Mouse (Mus musculus) thymus, adult 2 months (tissue): Measurements from ENCODE around the gene Npepps. TPM values are rescaled to one million over a fixed set of nuclear protein-coding genes. Genes with fewer than 3 reads are reported as not detected.
"Not testable (repeated sequence)": the region's sequence is repeated elsewhere in the genome, so short reads cannot be mapped to it uniquely, and the experiment has no call there.

Experiments used
- DNase-seq: peaks from one replicate; pipeline ENCODE4 v3.0.0; 2021
- H3K27ac ChIP-seq: fragments of 200-500 bp; 2 replicates; pipeline ENCODE4 v1.5.1; 2012; ENCODE audit warnings: low read length, control low read depth; ENCODE audit not compliant: control insufficient read depth, insufficient read depth
- H3K27me3 ChIP-seq: fragments of 200-500 bp; 2 replicates; pipeline ENCODE4 v1.6.1; 2012; ENCODE audit warnings: mild to moderate bottlenecking, low read length, moderate library complexity, mixed read lengths; ENCODE audit not compliant: control insufficient read depth, insufficient read depth
- H3K36me3 ChIP-seq: fragments of 200-500 bp; 2 replicates; pipeline ENCODE4 v1.6.1; 2012; ENCODE audit warnings: mild to moderate bottlenecking, low read length, moderate library complexity; ENCODE audit not compliant: control insufficient read depth, insufficient read depth
- H3K4me1 ChIP-seq: fragments of 200-500 bp; replicated peaks from 2 replicates; pipeline ENCODE4 v1.6.1; 2012; ENCODE audit warnings: low read length; ENCODE audit not compliant: control insufficient read depth, insufficient read depth
- H3K4me3 ChIP-seq: fragments of 200-500 bp; 2 replicates; pipeline ENCODE4 v1.5.1; 2012; ENCODE audit warnings: mild to moderate bottlenecking, low read length, control low read depth, moderate library complexity; ENCODE audit not compliant: control insufficient read depth, insufficient read depth
- CTCF ChIP-seq: fragments of 200-500 bp; IDR thresholded peaks from 2 replicates; pipeline ENCODE4 v1.5.1; 2012; ENCODE audit warnings: mild to moderate bottlenecking, control low read depth, low read length, moderate library complexity, borderline replicate concordance; ENCODE audit not compliant: control insufficient read depth, poor library complexity, insufficient read depth; ENCODE audit errors: extremely low read depth
- POLR2A ChIP-seq: fragments of 200-500 bp; IDR thresholded peaks from 2 replicates; pipeline ENCODE4 v1.6.1; 2012; ENCODE audit warnings: mild to moderate bottlenecking, low read length, control low read depth, moderate library complexity; ENCODE audit not compliant: control insufficient read depth, poor library complexity, insufficient read depth; ENCODE audit errors: extremely low read depth
- WGBS: fragments of 180-500 bp; shearing (Covaris S2); methylation state at CpG from one replicate; pipeline ENCODE4 v1.1.7; 2018; 5-methylcytosine and 5-hydroxymethylcytosine counted together
- polyA plus RNA-seq: library from polyadenylated mRNA; depleted of rRNA; stranded (reverse); fragments of >200 nt; gene quantifications from 2 replicates; pipeline ENCODE4 v1.2.3, GENCODE M21; 2012

Npepps gene
- polyA plus RNA-seq, 1 experiment = 36.9 TPM

GRCm38 (mm10) chr11:97275349-97275748 lies 5.1 kb downstream of the Npepps start:
- Histone ChIP-seq H3K27me3 (no peaks in the 10 kb centered on the region), H3K4me1 (peaks cover 13% of the 10 kb centered on the region), H3K4me3 (no peak overlapping the region), H3K36me3 (no peaks in the 10 kb centered on the region), H3K27ac (no peak overlapping the region)
- no peak for TF ChIP-seq CTCF
- TF ChIP-seq POLR2A = no peak
- DNase-seq = no peak
- WGBS = 23% methylated on average over 2 of the region's 2 CpGs

DNA sequence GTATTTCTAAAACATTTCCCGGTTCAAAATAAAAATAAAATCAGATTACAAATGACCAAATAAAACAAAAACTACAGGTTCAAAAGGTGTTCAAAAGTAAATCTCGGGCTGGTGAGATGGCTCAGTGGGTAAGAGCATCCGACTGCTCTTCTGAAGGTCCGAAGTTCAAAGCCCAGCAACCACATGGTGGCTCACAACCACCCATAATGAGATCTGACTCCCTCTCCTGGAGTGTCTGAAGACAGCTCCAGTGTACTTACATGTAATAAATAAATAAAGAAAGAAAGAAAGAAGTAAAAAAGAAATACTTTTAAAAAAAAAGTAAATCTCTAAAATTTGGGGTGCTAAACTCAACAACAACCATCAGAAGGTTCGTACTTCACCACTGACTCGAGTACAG lies 5.5 kb downstream of the Npepps start:
- H3K36me3 ChIP-seq, DNase-seq, H3K4me3 ChIP-seq, H3K27ac ChIP-seq, H3K27me3 ChIP-seq: not testable (repeated sequence)
- peaks cover 13% of the 10 kb centered on the region for H3K4me1 ChIP-seq
- WGBS = 60% methylated on average over 6 of the region's 6 CpGs

DNA sequence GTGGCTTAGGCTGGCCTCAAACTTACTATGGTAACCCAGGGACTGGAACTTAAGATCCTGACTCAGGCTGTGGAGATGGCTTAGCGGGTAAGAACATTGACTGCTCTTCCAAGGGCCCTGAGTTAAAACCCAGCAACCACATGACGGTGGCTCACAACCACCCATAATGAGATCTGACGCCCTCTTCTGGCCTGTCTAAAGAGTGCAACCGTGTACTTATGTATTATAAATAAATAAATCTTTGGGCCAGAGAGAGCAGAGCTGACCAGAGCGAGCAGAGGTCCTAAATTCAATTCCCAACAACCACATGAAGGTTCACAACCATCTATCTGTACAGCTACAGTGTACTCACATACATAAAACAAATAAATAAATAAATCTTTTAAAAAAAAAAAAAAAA lies 6.8 kb downstream of the Npepps start:
- no peak overlapping the region for H3K27ac ChIP-seq
- peaks cover 5% of the 10 kb centered on the region; the same call in 1 of the 2 replicates for H3K4me1 ChIP-seq
- 85% methylated on average over 5 of the region's 5 CpGs for WGBS

DNA sequence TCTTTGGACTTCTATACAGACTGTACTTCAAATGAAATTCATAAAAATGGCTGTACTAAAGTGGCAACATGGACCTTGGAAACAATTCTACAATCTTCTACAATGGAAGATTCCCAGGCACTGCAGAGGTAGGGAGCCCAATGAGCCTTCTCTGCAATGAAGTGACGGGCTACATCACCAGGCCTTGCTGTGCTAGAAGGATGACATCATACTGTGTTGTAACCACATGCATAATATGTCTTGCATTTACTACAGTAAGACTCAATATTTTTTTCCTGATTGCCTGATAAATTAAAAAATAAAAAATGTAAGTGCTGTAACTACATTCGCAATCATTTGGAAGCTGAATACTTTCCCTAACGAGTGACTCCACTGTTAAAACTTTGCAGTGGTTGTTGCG lies 7.6 kb downstream of the Npepps start:
- no peak overlapping the region for H3K27ac ChIP-seq
- no peaks in the 10 kb centered on the region for H3K36me3 ChIP-seq
- whole genome bisulfite sequencing = 97% methylated on average over 4 of the region's 4 CpGs
- no peak overlapping the region for H3K4me3 ChIP-seq
- H3K27me3 ChIP-seq = no peaks in the 10 kb centered on the region
- TF ChIP-seq CTCF (no peak), POLR2A (no peak)
- DNase-seq = no peak
- 0 out of 2 replicates have a peak, but pooled peaks cover 2% of the 10 kb centered on the region for H3K4me1 ChIP-seq

More for the DNA sequence above, 6.8 kb downstream of the Npepps start:
- no peak overlapping the region for H3K4me3 ChIP-seq
- no peak for TF ChIP-seq CTCF
- no peak for TF ChIP-seq POLR2A
- H3K27me3 ChIP-seq = no peaks in the 10 kb centered on the region
- no peak for DNase-seq
- no peaks in the 10 kb centered on the region for H3K36me3 ChIP-seq

GRCm38 (mm10) chr11:97270004-97270403 lies 10.4 kb downstream of the Npepps start:
- not testable (repeated sequence) for DNase-seq, H3K27ac ChIP-seq, H3K27me3 ChIP-seq, H3K4me3 ChIP-seq, H3K4me1 ChIP-seq, H3K36me3 ChIP-seq
- WGBS = 84% methylated on average over 2 of the region's 2 CpGs

GRCm38 (mm10) chr11:97266544-97266943 lies 13.9 kb downstream of the Npepps start:
- H3K36me3 ChIP-seq, H3K4me3 ChIP-seq, H3K27ac ChIP-seq, DNase-seq, H3K27me3 ChIP-seq, H3K4me1 ChIP-seq: not testable (repeated sequence)
- WGBS = 94% methylated on average over 1 of the region's 1 CpGs

DNA sequence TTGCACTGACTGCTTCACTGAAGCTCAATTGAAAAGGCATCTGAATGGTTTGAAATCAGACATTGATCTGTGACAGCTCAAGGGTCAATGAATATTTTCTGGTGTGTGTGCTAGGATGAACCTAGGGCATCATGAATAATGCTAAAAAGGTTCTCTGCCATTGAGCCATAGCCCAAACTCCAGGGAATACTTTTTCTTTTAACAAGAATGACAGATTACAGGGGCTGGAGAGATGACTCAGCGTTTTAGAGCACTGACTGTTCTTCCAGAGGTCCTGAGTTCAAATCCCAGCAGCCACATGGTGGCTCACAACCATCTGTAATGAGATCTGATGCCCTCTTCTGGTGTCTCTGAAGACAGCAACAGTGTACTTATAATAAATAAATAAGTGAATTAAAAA lies 30.8 kb downstream of the Npepps start:
- H3K4me1 ChIP-seq = not testable (repeated sequence)
- 98% methylated on average over 1 of the region's 1 CpGs for WGBS
- peaks cover 19% of the 10 kb centered on the region for H3K36me3 ChIP-seq

DNA sequence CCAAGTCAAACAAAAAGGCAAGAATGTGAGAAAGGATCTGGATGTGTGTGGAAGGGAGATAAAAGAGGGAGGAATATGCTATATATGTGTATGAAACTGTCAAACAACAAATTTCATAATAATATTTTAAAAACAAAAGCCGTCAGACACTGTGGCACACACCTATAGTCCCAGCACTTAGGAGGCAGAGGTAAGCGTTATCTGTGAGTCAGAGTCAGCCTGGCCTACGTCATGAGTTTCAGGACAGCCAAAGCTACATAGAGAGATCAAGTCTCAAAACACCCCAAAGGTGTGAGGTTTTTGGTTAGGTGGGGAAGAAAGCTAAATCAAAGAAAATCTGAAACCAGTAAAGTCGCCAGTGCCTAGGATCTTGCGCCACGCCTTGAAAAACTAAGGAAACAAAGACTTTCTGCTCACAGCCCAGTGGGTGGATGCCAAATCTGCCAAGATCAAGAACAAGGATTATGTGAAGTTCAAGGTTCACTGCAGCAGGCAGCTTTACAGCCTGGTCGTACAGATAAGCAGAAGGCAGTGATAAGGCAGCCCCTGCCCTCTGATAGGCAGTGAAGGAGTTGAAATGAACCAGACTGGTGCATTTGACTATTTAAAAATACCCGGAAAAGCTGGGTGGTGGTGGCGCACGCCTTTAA lies 33.8 kb downstream of the Npepps start:
- no peaks in the 10 kb centered on the region for H3K27me3 ChIP-seq
- H3K36me3 ChIP-seq = peaks cover 34% of the 10 kb centered on the region
- H3K4me3 ChIP-seq = no peak overlapping the region
- 92% methylated on average over 10 of the region's 10 CpGs for WGBS
- H3K4me1 ChIP-seq = no peaks in the 10 kb centered on the region
- no peak overlapping the region for H3K27ac ChIP-seq
- TF ChIP-seq CTCF = no peak
- no peak for TF ChIP-seq POLR2A
- DNase-seq = no peak

More for the DNA sequence above, 30.8 kb downstream of the Npepps start:
- DNase-seq, H3K27ac ChIP-seq, H3K27me3 ChIP-seq, H3K4me3 ChIP-seq: not testable (repeated sequence)
